Mouse (Mus musculus) spleen, adult 12 weeks (tissue): Measurements from ENCODE around the gene Txnrd2.

Source experiments
- DNase-seq: peaks from one replicate; pipeline ENCODE4 v3.0.0; 2022; ENCODE audit warnings: low spot score

Txnrd2 gene

DNA sequence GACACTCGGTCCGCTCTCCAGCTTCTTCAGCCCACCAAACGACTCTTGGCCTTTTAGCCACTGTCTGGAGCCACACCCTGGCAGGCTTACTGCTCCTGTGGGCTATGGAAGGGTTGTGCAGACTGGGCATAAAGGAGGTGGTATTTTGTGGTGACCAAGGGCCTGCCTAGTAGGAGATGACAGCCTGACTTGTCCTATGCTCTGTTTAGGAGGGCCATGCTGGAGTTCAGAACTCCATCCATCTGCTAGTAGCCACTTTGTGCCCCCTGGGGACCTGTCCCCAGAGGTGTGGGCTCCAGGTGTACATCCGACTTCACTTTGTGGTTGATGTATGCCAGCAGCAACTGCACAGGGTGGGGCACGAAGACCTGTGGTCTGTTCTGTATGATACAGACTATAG is 32.6 kb upstream of the Txnrd2 start:
- no peak for DNase-seq

GRCm38 (mm10) chr16:18394056-18394455 is 32.1 kb upstream of the Txnrd2 start:
- no peak for DNase-seq

DNA sequence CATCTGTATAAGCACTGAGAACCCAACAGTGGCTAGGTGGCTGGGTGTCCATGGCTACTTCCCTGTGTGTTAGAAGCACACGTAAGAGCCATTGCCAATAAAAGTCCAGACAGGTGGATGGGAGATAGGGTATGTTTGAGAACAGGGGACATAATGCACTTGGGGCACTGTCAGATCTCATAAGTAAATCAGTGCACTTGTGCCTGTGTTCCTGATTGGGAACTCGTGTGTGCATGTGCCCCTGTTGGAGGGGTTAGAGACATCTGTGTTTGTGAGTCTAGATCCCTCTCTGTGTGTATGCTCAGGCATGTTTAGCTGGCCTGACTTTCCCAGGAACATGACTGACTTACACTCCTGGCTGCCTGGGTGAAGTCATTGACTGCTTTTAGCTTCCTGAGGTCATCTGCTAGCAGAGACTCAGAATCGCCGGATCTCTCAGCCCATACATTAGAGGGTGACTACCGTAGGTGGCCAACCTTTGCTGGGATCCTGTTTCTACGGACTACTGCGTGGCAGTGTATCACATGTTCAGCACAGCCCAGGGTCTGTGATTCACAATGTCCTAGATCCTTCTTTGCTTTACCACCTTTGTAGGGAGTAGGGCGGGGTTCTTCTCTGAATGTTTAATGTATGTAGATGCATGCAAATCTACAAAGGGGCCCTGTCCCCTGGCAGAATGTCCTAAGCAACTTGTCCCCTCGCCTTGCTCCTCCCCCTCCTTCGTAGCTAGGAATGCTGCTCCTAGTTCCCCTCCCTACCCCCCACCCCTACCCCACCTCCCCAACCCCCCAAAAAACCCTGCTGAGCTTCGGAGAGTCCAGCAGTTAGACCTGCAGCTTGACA is 31.2 kb upstream of the Txnrd2 start:
- DNase-seq, result no peak

- no peak for DNase-seq
These were observed 30.6 kb upstream of the Txnrd2 start for GRCm38 (mm10) chr16:18395620-18396036.

DNA sequence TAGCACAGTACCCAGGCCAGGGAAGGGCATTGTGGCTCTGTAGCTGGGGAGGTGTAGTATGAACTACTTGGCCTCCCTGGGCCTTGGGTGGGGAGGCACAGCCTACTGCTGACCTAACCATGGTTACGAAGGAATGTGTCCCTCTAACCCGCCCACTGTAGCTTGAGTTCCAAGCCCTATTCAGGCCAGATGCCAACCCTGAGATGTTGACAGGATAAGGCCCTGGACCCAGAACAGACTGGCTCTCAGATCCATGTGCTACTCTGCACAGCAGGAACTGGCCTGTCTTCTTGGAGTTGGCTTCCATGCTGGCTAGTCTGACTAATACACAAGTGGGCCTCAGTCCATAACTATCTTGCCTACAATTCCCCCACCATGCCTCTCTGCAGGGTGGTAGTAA is 30.0 kb upstream of the Txnrd2 start:
- DNase-seq, result no peak

DNA sequence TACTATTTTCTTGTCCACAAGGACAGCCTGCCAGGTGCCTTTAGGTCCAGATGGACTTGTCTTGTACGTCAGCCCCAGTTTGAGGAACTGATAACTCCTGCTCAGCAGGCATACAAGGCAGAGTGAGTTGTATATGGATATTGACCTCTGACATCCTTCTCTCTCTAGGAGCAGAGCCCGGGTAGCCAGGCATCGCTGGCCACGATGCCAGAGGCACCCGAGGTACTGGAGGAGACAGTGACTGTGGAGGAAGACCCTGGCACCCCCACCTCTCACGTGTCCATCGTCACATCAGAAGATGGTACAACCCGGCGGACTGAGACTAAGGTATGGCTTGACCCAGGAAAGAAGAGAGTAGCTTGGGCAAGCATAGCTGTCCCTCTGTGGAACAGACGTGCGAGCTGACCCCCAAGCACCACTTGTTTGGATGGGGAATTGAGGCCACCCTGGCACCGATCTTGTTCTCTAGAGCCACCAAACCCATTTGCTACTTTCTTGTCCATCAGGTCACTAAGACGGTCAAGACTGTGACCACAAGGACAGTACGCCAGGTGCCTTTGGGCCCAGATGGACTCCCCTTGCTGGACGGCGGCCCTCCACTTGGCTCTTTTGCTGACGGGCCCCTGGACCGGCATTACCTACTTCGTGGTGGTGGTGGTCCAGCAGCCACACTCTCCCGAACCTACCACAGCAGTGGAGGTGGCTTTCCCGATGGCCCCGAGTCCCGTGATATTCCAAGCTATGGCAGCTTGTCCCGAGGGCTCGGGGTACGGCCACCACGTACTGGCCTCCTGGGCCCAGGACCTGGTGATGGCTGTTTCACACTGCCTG is 29.2 kb upstream of the Txnrd2 start:
- DNase-seq, result no peak

DNA sequence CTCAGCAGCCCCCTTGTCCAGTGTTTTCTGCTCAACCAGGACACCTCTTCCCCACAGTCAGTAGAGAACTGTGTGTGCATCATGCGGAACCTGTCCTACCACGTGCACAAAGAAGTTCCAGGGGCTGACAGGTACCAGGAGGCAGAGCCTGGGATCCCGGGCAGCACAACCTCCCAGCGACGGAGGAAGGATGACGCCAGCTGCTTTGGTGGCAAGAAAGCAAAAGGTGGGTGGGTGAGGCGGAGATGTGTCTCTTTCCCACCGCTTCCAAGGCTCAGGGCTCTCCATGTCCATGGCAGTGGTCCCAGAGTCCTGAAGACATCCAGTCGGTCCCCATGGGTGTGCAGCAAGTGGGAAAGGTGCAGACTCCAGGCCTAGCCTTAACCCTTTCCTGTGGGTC is 26.2 kb upstream of the Txnrd2 start:
- DNase-seq, result no peak

GRCm38 (mm10) chr16:18400472-18401216 is 25.5 kb upstream of the Txnrd2 start:
- no peak for DNase-seq

DNA sequence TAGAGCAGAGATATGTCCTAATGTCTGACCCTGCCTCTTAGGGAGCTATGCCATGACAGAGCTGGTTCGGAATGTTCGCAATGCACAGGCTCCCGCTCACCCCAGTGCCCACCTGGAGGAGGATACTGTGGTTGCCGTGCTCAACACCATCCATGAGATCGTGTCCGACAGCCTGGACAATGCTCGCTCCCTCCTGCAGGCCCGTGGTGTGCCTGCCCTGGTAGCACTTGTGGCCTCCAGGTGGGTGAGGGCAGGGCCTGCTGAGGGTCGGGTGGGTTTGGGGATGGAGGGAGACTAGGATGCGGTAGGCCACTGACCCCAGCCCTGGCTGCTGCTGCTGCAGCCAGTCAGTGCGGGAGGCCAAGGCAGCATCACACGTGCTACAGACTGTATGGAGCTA is 22.9 kb upstream of the Txnrd2 start:
- no peak for DNase-seq

GRCm38 (mm10) chr16:18405091-18405854 is 20.9 kb upstream of the Txnrd2 start:
- no peak for DNase-seq

DNA sequence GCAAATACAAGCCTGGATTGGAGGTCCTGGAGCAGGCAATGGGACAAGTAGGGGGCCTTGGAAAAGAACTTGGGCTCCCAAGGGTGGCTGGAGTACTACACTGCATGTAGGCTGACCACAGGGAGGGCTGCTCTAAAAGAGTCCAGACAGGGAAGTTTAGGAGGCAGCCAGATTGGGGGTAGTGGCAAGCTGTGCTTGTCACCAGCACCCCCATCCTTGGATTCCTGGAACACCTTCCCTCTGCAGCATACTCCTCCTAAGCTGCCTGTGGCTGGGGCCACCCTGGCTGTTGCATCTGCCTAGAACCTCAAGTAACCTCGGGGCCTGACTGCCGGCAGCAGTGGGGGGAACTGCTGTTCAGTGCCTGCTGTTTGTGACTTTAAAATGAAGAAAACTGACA is 20.3 kb upstream of the Txnrd2 start:
- no peak for DNase-seq

DNA sequence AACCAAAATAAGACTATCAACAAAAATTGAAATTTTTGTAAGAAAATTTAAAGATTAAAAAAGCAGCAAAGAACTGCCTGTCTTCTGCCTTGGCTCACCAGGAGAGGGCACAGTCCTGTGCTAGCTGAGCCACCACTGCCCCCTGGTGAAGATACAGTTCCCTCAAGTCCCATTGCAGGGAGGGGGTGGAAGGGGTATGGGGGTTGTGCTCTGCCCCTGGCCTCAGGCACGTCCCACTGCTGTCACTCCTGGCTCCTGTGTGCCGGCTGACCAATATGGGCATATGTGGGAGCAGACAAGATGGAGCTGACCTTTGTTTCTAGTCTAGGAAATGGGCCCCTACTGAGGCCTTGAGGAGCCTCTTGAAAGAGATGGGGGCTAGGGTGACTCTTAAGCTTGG is 19.9 kb upstream of the Txnrd2 start:
- no peak for DNase-seq

DNA sequence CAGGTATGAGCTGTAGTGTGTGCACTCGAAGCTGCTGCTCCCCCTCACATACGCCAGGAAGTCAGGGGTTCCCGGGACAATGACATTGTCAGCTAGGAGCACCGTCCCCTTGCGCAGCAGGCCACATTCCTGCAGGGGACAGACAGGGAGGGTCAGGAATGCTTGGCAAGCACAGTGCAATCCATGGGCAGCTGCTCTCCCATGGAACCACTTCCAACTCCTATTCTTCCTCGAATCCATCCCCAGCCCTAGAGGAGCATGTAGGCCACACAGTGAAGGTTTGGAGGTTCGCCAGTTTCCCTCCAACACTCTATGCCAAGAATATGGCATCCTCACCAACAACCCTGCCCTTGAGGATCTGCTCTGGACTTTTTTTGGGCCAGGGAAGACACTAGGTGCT is 18.3 kb upstream of the Txnrd2 start:
- DNase-seq, result no peak

GRCm38 (mm10) chr16:18409776-18410175 is 16.4 kb upstream of the Txnrd2 start:
- no peak for DNase-seq

DNA sequence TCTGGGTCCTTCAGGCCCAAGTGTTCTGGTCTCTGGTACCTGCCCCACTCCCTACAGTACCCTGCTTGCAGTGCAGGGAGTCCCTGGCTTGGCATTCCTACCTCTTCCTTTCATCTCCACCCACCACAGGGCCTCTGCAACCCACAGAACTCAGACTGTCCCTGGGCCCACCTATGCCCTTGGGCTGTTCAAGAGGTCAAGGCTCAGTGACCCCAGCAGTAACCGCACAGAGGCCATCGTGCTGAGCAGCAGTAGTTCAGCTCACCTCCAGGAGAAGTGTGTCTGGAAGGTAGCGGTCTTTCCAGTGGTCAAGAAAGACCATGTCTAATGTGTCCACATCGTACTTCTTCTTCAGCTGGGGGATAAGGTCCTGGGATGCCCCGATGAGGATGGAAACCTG is 15.8 kb upstream of the Txnrd2 start:
- no peak for DNase-seq

DNA sequence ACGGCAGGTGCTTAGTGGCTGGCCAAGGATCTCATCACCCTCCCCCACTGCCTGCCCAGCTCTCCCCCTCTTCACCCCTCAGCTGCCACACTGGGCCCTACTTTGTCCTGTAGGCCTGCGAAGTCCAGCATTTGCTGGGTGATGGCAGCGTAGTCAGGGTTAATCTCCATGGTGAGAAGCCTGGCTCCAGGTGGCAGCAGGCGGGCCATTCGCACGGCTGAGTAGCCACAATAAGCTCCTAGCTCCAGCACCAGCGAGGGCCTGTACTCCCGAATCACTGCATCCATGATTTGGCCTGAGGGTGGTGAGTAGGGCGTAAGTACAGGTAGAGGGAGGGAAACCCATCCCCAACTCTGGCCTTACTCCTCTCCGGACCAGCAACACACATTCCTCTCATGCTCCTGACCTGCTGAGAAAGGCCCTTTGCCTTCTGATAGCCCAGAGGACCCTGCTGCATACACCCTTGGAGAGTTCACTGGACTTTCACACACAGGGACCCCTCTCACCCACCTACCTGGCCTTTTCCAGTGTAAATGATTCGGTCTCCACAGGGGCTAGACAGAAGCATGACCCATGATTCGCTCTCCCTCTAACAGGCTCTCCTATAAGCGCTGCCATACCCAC is 15.0 kb upstream of the Txnrd2 start:
- DNase-seq, result no peak

GRCm38 (mm10) chr16:18411802-18412476 is 14.2 kb upstream of the Txnrd2 start:
- DNase-seq, result no peak

- DNase-seq, result no peak
These were observed 13.0 kb upstream of the Txnrd2 start for GRCm38 (mm10) chr16:18413032-18413816.

DNA sequence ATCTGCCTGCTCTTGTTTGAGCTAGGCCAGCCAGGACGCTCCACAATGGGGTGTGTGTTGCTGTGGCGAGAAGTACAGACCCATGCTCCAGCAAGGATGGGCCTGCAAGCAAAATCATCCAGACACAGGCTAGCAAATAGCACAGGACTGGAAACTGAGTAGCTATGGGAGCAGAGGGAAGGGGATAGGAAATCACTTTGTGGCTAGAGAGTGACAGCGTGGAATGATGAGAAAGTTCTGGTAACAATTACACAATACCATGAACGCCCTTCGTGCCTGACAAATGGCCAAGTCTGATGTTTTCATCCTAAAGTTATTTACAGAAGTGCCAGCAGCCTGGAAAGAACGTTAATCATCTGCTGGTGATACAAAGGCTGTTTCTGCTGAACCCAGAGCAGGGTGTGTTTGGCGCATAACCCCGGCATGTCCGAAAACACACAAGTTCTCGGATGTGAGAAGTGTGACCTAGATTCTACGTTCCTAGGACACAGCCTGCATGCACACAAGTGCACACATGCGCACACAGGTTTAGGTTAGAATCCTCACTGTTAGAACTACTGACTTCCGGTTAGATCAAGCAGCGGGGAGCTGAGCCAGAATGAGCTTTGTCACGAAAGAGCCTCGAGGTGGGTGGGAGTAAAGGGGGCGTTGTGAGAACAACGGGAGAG is 10.0 kb upstream of the Txnrd2 start:
- DNase-seq, result no peak
